12 mouse cellular contexts compared by ENCODE assay signal in the genomic region with DNA sequence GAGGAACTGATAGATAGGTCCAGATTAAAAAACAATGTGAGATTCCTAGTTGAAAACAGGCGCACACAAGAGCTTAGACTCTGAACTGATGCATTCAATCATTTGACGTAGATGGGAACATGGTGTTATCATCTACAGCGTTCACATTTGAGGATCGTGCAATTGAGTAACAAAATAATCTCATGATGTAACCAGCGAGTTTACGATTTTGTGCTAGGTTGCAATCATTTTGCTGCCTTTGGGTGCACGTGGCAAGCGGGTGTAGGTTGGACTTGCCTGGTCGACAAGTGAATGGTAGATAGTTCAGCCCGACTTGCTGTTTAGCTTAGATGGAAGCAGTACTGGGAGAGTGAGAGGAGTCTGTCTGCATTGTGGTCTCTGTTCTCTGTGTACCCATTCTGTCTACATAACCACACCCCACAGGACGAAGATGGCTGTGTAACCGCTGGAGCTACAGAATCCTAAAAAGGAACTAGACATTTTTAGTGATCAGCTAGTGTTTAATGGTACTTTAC.
"Had no signal": no experiment of that assay in that cellular context is flagged by ENCODE, and none has a peak within 500 bp of the region (broad histone marks: within the 10 kb centered on the region; RNA-seq: fewer than 3 reads in every experiment).

No protein-coding gene starts in this region.

- DNase-seq: kidney, adult 18-20 months; layer of hippocampus, adult 9-11 months; lung, adult 18-20 months; thymus, postnatal 4 days had no signal

- H3K9me3 ChIP-seq: liver, embryonic 12.5 days; liver, embryonic 15.5 days; lung, embryonic 15.5 days; midbrain, embryonic 12.5 days; midbrain, embryonic 15.5 days had no signal

- H3K27me3 ChIP-seq: liver, embryonic 12.5 days; liver, embryonic 15.5 days; lung, embryonic 15.5 days; midbrain, embryonic 15.5 days had no signal

- H3K4me2 ChIP-seq: liver, embryonic 15.5 days; lung, embryonic 15.5 days; midbrain, embryonic 12.5 days; midbrain, embryonic 15.5 days had no signal

- H3K27ac ChIP-seq: kidney, postnatal 0 days; layer of hippocampus, adult 2 months; liver, embryonic 12.5 days; liver, embryonic 15.5 days; lung, embryonic 15.5 days; midbrain, embryonic 12.5 days; midbrain, embryonic 15.5 days; stomach, postnatal 0 days had no signal

- H3K4me1 ChIP-seq: lung, embryonic 15.5 days; midbrain, embryonic 12.5 days; midbrain, embryonic 15.5 days had no signal

- ATAC-seq: liver, embryonic 12.5 days; midbrain, embryonic 15.5 days had no signal

- H3K4me3 ChIP-seq: layer of hippocampus, adult 2 months; liver, embryonic 12.5 days; liver, embryonic 15.5 days; lung, embryonic 15.5 days; midbrain, embryonic 12.5 days; midbrain, embryonic 15.5 days had no signal

- H3K9ac ChIP-seq: liver, embryonic 12.5 days; liver, embryonic 15.5 days; lung, embryonic 15.5 days; midbrain, embryonic 12.5 days; midbrain, embryonic 15.5 days had no signal

- H3K36me3 ChIP-seq: liver, embryonic 12.5 days; liver, embryonic 15.5 days; lung, embryonic 15.5 days; midbrain, embryonic 12.5 days; midbrain, embryonic 15.5 days had no signal
